Mouse (Mus musculus): Measurements from ENCODE around the gene Tmem115. TPM values are rescaled to one million over a fixed set of nuclear protein-coding genes. Genes with fewer than 3 reads are reported as not detected.

The Tmem115 gene
- polyA plus RNA-seq, 1 experiment from 2014 or later = 44.6 TPM

GRCm38 (mm10) chr9:107579023-107579900 is 45.5 kb downstream of the Tmem115 start:
- Histone ChIP-seq H3K9me3 (ENCODE audit: control insufficient read depth, low read length) (no peaks in the 10 kb centered on the region), H3K4me2 (no peak overlapping the region), H3K4me1 (ENCODE audit: control insufficient read depth, insufficient read depth, low read length) (peaks cover 24% of the 10 kb centered on the region), H3K27me3 (ENCODE audit: control insufficient read depth, insufficient read depth, low read length) (no peaks in the 10 kb centered on the region), H3K9ac (ENCODE audit: low read length) (no peak overlapping the region), H3K27ac (ENCODE audit: low read depth, low read length) (no peak overlapping the region), H3K4me3 (ENCODE audit: low read depth, low read length) (no peak overlapping the region), H3K36me3 (ENCODE audit: control insufficient read depth, insufficient read depth, low read length) (no peaks in the 10 kb centered on the region)
- ATAC-seq (ENCODE audit: low FRiP score) (no peak), DNase-seq (ENCODE audit: low spot score, missing footprints) (no peak)
- WGBS = 97% methylated on average over 14 of the region's 14 CpGs

- ATAC-seq (ENCODE audit: low FRiP score) = peak; percentile 66
- Histone ChIP-seq H3K36me3 (ENCODE audit: control insufficient read depth, insufficient read depth, low read length) (no peaks in the 10 kb centered on the region), H3K4me2 (peak within 1 kb of the TSS; percentile 70), H3K4me1 (ENCODE audit: control insufficient read depth, insufficient read depth, low read length) (peaks cover 24% of the 10 kb centered on the region), H3K27ac (ENCODE audit: low read depth, low read length) (peak within 1 kb of the TSS; percentile 37; the same call in 1 of the 2 replicates), H3K27me3 (ENCODE audit: control insufficient read depth, insufficient read depth, low read length) (no peaks in the 10 kb centered on the region), H3K9ac (ENCODE audit: low read length) (peak within 1 kb of the TSS; percentile 79), H3K4me3 (ENCODE audit: low read depth, low read length) (peak within 1 kb of the TSS; percentile 57), H3K9me3 (ENCODE audit: control insufficient read depth, low read length) (no peaks in the 10 kb centered on the region)
- WGBS = 1% methylated on average over 32 of the region's 32 CpGs
- peak; percentile 94 for DNase-seq (ENCODE audit: low spot score, missing footprints)
Observed at GRCm38 (mm10) chr9:107580501-107581317, 47.0 kb downstream of the Tmem115 start, which contains the start of gene Hyal3. Gene Hyal3 (plus strand): TSS chr9:107580818.

DNA sequence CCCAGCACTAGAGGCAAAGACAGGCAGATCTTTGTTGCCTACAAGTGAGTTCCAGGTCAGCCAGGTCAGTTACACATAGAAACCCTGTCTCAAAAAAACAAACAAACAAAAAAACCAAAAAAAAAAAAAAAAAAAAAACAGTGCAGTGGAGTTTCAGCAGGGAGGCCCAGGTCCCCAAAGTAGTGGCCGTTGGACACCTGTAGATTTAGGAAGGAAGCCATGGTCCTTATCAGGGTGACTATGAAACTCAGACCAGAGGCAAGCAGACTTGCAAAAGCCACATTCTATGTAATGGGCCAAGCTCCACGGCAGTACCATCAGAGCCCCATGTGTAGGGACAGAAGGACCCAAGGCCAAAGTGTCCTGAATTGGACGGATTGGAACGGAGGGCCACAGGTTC is 47.8 kb downstream of the Tmem115 start:
- Histone ChIP-seq H3K36me3 (ENCODE audit: control insufficient read depth, insufficient read depth, low read length) (no peaks in the 10 kb centered on the region), H3K9ac (ENCODE audit: low read length) (no peak overlapping the region; the same call in 1 of the 2 replicates), H3K27ac (ENCODE audit: low read depth, low read length) (no peak overlapping the region), H3K4me3 (ENCODE audit: low read depth, low read length) (peak overlapping the region; percentile 57; the same call in 1 of the 2 replicates), H3K4me2 (peak overlapping the region; percentile 70; the same call in 1 of the 2 replicates), H3K4me1 (ENCODE audit: control insufficient read depth, insufficient read depth, low read length) (peaks cover 20% of the 10 kb centered on the region), H3K9me3 (ENCODE audit: control insufficient read depth, low read length) (no peaks in the 10 kb centered on the region), H3K27me3 (ENCODE audit: control insufficient read depth, insufficient read depth, low read length) (no peaks in the 10 kb centered on the region)
- WGBS = 80% methylated on average over 4 of the region's 4 CpGs
- no peak for ATAC-seq (ENCODE audit: low FRiP score)
- no peak for DNase-seq (ENCODE audit: low spot score, missing footprints)

DNA sequence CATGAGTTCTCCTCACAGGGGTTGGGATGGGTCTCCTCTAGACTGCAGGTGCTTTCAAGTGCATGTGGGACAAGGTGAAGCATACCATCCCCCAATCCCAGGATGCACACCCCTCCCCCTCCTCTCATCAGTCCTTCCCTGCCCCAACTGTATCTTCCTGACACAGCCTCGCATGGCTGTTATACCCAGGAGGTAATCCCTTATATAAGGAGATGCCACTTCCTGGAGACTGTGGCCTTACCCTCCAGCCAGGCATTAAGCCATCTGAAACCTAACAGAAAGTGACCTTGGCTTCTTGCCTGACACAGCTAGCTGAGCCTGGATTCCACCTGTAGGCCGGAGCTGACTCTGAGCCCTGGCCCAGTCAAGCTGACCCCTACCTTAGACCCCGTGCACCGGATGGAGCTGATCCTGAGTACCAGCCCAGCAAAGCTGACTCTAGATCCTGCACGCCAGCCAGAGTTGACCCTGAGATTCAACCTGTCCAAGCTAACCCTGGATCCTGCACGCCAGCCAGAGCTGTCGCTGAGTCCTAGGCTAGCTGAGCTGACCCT is 48.8 kb downstream of the Tmem115 start:
- ATAC-seq (ENCODE audit: low FRiP score) (no peak), DNase-seq (ENCODE audit: low spot score, missing footprints) (no peak)
- 88% methylated on average over 7 of the region's 7 CpGs for WGBS
- Histone ChIP-seq H3K27me3 (ENCODE audit: control insufficient read depth, insufficient read depth, low read length) (no peaks in the 10 kb centered on the region), H3K4me3 (ENCODE audit: low read depth, low read length) (no peak overlapping the region), H3K4me1 (ENCODE audit: control insufficient read depth, insufficient read depth, low read length) (peaks cover 11% of the 10 kb centered on the region), H3K4me2 (no peak overlapping the region), H3K9ac (ENCODE audit: low read length) (no peak overlapping the region), H3K27ac (ENCODE audit: low read depth, low read length) (no peak overlapping the region), H3K9me3 (ENCODE audit: control insufficient read depth, low read length) (no peaks in the 10 kb centered on the region), H3K36me3 (ENCODE audit: control insufficient read depth, insufficient read depth, low read length) (no peaks in the 10 kb centered on the region)

- H3K9ac ChIP-seq (ENCODE audit: low read length) = no peak overlapping the region
- no peak overlapping the region for H3K4me3 ChIP-seq (ENCODE audit: low read depth, low read length)
- WGBS = 93% methylated on average over 14 of the region's 14 CpGs
- H3K27me3 ChIP-seq (ENCODE audit: control insufficient read depth, insufficient read depth, low read length) = no peaks in the 10 kb centered on the region
- no peak overlapping the region for H3K27ac ChIP-seq (ENCODE audit: low read depth, low read length)
- H3K4me2 ChIP-seq = no peak overlapping the region
- peaks cover 13% of the 10 kb centered on the region for H3K4me1 ChIP-seq (ENCODE audit: control insufficient read depth, insufficient read depth, low read length)
- ATAC-seq (ENCODE audit: low FRiP score) (no peak), DNase-seq (ENCODE audit: low spot score, missing footprints) (no peak)
- H3K36me3 ChIP-seq (ENCODE audit: control insufficient read depth, insufficient read depth, low read length) = no peaks in the 10 kb centered on the region
- no peaks in the 10 kb centered on the region for H3K9me3 ChIP-seq (ENCODE audit: control insufficient read depth, low read length)
Observed at GRCm38 (mm10) chr9:107583174-107583573, 49.4 kb downstream of the Tmem115 start.

DNA sequence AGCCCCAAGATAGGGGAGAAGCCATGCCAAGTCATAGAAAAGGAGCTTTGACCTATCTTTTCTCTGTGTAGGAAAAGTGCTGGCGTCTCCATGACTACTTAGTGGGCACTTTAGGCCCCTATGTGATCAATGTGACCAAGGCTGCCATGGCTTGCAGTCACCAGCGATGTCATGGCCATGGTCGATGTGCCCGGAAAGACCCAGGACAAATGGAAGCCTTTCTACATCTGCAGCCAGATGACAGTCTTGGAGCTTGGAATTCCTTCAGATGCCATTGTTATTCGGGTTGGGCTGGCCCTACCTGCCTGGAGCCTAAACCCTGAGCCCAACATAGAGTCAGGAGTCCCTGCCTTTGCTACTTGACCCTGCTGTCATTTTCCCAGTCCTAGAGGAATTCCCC is 52.8 kb downstream of the Tmem115 start:
- WGBS = 91% methylated on average over 5 of the region's 5 CpGs
- Histone ChIP-seq H3K9me3 (ENCODE audit: control insufficient read depth, low read length) (no peaks in the 10 kb centered on the region), H3K36me3 (ENCODE audit: control insufficient read depth, insufficient read depth, low read length) (peaks cover 7% of the 10 kb centered on the region), H3K9ac (ENCODE audit: low read length) (no peak overlapping the region), H3K27me3 (ENCODE audit: control insufficient read depth, insufficient read depth, low read length) (no peaks in the 10 kb centered on the region), H3K4me3 (ENCODE audit: low read depth, low read length) (no peak overlapping the region), H3K27ac (ENCODE audit: low read depth, low read length) (no peak overlapping the region), H3K4me2 (no peak overlapping the region), H3K4me1 (ENCODE audit: control insufficient read depth, insufficient read depth, low read length) (peaks cover 8% of the 10 kb centered on the region; the same call in 1 of the 2 replicates)
- no peak for ATAC-seq (ENCODE audit: low FRiP score)
- DNase-seq (ENCODE audit: low spot score, missing footprints) = no peak

DNA sequence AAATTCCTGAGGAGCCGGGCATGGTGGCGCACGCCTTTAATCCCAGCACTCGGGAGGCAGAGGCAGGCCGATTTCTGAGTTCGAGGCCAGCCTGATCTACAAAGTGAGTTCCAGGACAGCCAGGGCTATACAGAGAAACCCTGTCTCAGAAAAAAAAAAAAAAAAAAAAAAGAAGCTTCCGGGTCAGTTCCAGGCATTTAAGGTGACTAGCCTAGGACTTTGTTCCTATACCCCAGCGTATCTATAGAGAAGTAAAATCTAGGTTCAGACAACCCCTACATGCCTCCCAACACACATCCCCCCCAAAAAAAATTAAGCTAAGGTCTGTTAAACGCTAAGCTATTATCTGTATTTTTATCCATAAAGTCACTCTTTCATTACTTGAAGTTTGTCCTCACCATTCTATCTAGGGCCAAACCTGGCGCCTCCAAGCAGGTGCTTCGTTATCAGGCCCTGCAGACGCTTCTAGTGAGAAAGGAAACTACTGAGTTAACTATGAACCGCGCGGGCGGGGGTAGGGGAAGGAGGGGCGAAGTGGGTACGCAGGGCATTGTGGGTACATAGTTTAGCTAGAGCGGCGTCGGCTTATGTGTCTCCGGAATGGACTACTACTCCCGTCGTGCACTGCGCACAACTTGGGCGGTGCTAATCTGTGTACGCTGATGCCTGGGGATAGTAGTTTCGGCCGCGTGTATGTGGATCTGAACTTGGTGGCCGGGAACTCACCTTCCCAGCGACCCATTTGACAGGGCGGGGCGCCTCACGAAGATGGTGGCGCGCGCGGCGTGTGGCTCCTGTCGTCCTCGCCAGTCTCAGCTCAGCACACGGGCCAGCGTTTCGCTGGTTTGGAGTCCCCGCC is 53.5 kb downstream of the Tmem115 start, which contains the start of gene Ifrd2:
Gene Ifrd2 (plus strand): TSS at position 669 of the 859 bp plus-strand sequence.
- no peak within 1 kb of the TSS; the same call in 1 of the 2 replicates for H3K27ac ChIP-seq (ENCODE audit: low read depth, low read length)
- H3K4me2 ChIP-seq = peak within 1 kb of the TSS; percentile 63
- DNase-seq (ENCODE audit: low spot score, missing footprints) (peak; percentile 99), ATAC-seq (ENCODE audit: low FRiP score) (peak; percentile 98)
- peaks cover 8% of the 10 kb centered on the region; the same call in 1 of the 2 replicates for H3K4me1 ChIP-seq (ENCODE audit: control insufficient read depth, insufficient read depth, low read length)
- H3K9me3 ChIP-seq (ENCODE audit: control insufficient read depth, low read length) = no peaks in the 10 kb centered on the region
- peak within 1 kb of the TSS; percentile 72 for H3K4me3 ChIP-seq (ENCODE audit: low read depth, low read length)
- H3K27me3 ChIP-seq (ENCODE audit: control insufficient read depth, insufficient read depth, low read length) = no peaks in the 10 kb centered on the region
- 14% methylated on average over 46 of the region's 46 CpGs for WGBS
- peaks cover 9% of the 10 kb centered on the region for H3K36me3 ChIP-seq (ENCODE audit: control insufficient read depth, insufficient read depth, low read length)
- H3K9ac ChIP-seq (ENCODE audit: low read length) = peak within 1 kb of the TSS; percentile 75

Data from midbrain, embryonic 11.5 days (tissue).